Mouse (Mus musculus) 3T3-L1 (cell line): ENCODE measurements at regions not wholly inside any gene's neighbourhood (a gene's known extent, or its start where the extent isn't known, plus 50 kb on each side); places are given as distances from the start of the nearest gene placed in this dataset.
A peak's percentile ranks its signal among the peaks of the same experiment; 100 is the strongest.

Source experiments
- DNase-seq: peaks from one replicate; pipeline ENCODE4 v3.0.0-alpha.2; 2015; ENCODE audit warnings: low read depth, low spot score

DNA sequence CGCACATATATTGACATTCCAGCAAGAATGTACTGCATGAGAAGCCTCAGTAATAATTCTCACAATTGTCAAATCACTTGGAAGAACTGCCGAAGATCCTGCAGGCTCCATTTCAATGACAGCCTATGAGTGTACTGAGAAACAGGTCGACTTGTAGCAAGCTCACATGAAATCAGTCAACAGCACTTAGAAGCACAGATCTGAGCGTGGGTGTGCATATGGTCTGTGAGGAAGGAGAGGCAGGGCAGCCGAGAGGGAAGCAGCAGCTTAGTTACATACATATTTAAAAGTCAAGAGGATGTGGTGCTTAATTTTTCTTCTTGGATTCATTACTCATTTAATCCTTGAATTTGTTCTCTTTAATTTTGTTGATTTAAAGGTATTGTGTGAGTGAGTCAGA is 967.4 kb upstream of the Epha7 start:
- no peak for DNase-seq

DNA sequence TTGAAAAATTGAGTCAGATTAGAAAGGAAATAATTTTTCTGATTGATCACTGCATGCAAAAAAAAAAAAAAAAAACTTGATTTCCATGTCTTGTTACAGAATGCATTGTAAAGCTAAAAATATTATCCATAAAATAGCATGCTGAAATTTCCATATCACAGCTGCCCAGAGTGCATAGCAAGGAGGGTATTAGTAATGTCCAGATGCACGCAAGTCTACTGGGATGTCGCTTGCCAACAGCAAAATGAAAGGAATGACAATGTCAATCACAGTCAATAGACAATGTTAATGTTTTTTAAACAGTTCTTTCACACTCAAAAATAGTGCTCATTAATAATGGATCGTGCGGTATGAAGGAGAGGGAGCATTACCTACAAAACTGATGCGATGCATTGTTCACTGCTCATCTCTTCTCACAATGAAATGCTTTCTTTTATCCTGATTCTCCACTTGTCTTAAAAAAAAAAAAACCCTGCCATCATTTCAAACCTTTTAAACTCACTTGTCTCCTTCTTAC is 966.8 kb upstream of the Epha7 start:
- no peak for DNase-seq

DNA sequence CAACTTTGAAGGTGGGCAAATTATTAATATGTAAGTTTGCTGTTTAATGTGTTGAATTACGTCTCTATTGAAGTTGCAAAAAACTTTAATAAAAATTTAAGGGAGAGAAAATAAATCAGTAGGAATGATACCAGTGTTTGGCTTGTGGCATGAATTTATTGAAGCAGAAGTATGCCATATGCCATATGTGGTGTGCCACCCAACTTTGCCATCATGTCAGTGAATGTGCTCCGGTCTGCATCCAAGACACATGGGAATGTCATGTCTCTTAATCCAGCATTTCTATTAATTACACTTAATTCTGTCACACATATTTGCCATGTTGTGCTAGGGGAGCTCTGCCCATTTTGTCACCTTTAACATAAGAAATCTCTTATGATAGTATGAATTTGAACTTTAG is 956.8 kb upstream of the Epha7 start:
- DNase-seq, result no peak

DNA sequence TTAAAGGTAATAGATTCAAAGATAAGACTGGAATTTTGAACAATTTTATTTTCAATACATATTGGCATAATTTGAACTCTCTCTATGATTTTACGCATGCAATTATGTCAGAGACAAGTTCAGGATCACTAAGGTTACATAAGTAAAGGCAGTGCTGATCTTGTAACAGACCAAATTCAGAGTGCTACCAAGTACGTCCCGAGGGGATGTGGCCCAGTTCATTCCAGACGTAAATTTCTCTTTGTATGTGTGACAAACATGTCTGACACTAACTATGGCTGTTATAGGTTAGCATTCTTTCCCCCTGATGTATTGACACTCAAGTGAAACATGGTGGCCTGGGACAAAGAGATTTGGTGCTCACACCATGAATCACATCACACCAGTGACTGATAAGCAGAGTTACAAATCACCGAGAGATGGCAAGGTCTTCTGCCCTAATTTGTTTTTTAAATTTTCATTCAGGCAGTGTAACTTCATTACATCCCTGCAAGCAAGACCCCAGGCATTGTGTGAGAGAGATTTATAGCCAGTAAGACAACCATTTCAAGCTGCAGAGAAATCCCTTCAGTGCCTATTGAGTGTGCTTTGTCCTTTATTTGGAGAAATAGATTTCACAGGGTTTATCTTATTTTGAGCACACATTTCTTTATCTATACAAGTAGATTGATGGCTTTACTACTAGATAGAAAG is 925.5 kb upstream of the Epha7 start:
- no peak for DNase-seq

DNA sequence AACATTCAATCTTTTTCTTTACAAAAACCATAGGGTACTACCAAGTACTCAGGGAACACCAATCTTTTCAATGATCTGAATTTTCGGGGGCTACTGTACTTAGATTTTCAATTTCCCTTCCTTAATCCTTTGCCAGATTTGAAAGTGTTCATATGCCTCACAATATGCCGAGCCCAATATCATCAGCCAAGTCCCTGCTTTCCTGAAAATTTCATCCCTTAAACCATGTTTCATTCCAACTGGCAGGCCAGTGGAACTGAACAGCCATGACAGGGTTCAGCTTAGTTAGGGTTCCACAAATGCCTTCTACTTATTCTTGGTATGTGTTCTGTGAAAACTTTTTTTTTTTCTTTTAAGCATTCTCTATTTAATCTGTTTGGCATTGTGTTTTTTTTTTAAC is 916.5 kb upstream of the Epha7 start:
- DNase-seq, result no peak

DNA sequence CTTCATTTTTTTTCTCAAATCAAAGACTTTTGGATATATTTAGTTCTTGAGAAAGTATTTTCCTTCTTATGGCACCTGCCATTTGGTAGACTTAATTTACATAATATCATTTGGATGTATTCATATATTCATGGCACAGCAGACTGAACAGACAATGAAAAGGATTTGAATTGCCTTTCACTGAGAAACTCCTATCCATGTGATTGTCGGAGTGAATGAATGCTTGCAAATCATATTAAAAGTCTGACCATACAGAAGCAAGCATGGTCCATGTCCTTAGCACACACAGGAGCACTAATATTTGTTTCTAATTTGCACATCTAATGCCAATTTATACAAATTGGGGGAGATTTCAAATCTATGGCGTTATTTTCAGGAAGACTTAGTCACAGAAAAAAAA is 867.6 kb upstream of the Epha7 start:
- DNase-seq, result no peak

DNA sequence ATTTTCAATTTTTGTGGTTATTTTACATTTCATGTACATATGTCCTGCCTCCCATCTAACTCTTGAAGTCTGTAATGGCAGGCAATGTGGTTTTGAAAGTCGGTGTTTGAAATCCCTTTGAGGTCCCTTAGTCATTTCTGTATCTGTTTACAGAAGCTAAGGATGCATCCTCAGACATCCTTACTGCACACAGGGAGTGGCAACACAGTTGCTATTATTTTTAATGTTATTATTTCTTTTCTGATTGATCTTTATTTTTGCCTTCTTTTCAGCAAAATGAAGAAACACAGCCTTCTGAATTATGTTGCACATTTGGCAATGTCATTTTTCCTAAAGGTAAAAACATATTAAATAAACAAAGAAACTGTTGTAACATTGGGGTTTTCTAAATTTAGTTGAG is 867.2 kb upstream of the Epha7 start:
- DNase-seq, result no peak

DNA sequence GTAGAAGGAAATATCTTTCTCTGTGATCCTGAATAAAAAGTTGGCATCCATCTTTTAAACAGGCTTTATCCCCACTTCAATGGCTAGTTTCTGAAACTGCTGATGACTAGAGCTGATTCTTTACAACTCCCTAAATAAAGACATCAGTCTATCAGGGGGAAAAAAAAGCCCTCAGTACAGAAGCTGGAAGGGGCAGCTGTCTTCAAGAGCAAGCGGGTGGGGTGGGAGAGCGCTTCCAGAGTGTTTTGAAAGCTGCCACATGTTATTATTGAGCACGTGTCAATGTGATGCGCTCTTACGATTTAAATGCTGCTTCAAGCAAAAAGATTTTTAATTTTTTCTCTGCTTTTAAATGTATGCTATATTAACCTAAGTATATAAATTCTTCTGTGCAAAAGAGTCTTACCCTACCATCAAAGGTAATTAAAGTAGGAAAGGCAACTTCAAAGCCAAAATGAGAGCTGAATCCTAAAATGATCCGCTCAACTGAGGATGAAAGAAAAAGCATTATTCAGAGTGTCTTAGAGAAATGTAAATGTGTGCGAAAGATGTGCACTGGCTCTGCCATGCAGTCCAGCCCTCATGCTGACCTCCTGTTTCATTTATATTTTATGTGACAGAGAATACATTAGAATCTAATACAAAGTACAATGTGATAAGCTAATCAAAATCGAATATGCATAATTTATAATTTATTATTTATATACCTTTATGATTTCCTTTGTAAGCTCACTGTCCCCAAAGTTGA is 862.8 kb upstream of the Epha7 start:
- DNase-seq, result no peak

DNA sequence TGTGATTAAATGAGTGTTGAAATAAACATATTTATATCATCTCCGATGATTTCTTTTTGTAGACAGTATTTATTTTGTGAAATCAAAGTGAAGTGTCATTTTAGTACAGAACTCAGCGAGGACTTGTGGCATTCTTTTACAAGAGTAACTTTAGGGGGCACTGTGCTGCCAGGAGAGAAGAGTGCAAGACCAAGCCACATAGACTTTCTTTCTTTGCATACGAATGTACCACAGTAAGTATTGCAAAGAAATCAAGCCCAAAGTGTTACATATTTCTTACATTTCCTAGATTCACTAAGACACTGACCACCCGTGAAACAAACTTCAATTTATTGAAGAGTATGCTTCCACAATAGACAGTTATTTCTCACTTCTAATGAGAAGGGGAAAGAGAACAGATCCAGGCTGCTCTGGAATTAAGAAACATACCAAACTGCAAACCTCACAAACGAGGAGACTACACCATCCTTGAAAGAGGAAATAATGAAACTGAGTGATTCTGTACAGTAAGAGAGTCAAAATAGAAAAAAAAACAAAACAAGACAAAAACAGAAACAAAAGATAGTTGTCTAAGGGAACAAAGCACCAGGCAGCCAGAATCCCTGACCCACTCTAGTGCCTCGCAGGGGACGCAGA is 847.8 kb upstream of the Epha7 start:
- DNase-seq, result peak; percentile 56

DNA sequence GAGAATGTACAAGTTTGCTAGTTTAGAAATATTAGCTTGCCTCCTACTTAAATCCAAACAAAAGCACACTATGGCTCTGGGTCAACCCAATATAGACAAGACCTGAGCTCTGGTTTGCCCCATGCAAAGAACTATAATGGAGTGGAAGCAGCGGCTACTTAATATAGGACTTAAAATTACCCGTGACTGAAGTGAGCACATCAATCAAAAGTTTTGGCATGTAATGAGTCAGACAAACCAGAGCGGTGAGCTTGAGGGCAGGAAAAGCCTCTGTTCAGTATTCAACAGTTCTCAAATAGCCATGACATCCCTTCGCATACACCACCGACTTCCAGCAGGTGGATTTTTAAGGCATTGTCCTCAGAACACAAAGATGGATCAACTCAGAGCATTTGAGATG is 842.4 kb upstream of the Epha7 start:
- peak; percentile 21 for DNase-seq

DNA sequence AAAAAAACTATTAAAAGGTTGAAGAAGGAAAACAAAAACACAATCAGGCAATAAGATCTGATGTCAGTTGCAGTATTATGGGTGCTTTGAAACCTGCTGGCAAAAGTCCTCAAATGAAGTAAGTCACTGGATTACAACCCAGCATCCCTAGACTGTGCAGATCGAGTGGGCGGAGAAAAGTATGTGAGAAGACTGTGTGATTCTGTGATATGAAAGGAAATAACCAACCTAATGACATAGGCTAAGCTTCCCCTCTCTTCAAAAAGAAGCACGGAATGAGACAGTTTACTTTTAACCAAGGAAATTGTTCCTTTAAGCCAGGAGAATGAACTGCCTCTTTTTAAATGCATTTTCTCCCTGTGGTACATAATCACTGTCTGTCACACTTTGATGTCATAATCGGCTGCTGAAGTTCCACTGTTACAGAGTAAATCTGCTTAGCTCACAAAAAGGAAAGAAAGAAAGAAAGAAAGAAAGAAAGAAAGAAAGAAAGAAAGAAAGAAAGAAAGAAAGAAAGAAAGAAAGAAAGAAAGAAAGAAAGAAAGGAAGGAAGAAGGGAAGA is 833.6 kb upstream of the Epha7 start:
- DNase-seq, result no peak

DNA sequence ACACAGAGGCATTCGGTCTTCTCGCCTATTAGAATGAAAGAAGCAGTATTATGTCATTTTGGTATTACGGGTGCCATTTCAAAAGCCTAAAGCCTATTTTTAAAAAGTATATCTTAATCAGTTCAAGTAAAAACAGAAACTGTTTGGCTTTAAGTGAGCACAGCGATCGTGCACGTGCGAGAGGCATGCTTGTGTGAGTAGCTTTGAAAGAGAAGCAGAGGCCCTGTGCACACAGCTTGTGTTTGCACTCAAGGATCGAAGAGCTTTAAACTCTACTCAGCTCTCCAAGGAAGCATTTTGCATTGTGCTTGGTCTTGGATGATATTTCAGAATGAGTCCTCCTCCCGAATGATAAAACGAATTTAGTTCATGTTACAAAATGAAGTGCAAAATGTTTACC is 833.1 kb upstream of the Epha7 start:
- no peak for DNase-seq

DNA sequence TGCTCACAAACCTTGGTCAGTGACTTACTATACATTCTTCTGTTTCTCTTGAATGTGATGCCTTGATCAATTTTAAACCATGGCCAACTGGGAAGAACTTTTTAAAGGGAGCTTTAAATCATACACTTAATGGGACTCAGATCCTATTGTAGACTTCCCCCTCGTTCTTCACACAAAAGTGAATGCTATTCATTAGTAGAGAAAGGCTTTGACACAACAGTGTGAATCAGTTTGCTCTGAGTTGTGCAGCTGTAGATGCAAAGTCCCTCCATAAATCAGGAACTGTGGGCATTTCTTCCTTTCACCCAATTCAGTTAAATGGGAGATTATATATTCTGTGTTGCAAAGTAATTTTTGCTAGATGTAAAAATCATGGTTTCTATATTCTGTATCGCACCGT is 831.6 kb upstream of the Epha7 start:
- no peak for DNase-seq

DNA sequence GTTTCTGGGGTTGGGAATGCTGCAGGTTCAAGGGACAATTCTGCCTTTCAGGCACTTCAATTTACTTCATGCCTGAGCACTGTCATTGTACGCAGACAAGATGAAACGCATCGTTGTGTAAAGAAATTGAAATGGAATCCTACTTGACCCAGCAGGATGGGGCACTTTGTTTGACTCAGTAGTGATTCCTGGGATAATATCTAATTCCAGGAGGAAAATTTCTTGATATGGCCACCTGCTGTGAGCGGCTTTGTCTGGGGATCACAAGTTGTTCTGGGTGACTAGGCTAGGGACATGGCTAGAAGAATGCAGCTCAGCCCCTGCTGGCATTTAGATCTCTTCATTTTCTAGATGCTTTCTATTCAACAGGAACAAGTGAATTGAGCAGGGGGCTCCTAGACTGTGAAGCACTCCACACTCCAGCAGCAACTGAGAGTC is 824.9 kb upstream of the Epha7 start:
- DNase-seq, result no peak

DNA sequence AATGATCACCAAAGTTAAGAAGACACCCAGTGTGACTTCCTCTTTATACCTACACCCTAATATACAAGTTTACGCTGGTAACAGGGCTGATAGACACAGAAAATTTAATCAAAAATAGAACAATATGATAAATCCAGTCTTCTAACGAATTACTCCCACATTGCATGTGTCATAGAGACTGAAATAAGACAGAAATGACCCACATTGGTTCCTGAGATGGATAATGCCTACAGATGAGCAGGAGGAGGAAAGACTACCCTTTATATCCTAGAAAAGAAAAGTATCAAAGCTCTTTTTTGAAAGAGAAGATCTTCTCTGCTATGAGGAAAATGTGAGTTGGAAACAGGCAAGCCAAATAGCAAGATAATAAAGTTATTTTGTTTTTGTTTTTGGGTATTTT is 818.5 kb upstream of the Epha7 start:
- DNase-seq, result no peak

DNA sequence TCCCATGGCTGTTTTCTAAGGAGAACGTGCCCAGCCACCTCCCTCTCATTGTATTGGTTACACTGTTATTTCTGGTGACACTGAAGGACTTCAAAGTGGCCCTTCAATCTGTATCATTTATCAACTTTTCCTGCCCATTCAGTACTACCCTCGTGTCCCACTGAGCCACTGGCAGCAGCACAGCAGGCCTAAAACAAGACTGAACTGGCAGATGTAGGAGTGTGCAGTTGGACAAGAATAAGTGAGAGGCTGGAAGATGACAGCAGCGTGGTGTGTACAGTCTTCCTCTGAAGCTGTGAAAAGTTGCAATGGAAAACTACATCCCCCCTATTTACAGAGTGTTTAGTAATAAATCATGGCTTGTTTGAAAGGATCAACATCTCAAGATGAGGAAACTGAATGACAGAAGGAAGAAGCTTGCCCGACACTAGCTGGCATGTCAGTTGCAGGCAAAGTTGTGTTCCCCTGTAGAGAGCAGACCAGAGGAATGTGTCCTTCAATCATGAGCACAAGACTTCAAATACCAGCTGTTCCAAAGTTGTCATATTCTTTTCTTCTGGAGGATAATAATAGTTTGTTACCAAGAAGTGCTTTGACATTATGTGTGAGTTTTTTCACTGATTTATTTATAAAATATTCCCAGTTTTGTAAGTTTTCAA is 811.0 kb upstream of the Epha7 start:
- DNase-seq, result no peak
